Mouse (Mus musculus) midbrain, embryonic 15.5 days (tissue): Measurements from ENCODE around the gene Ssbp2. TPM values are rescaled to one million over a fixed set of nuclear protein-coding genes. Genes with fewer than 3 reads are reported as not detected.

Experiments
- ATAC-seq: fragments of 200-750 bp; cut with Nextera tagmentation; replicated peaks from 2 replicates; pipeline ENCODE4 v1.8.0; 2017; ENCODE audit warnings: moderate TSS enrichment
- H3K27ac ChIP-seq: fragments of 300-500 bp; sonication (generic); 2 replicates; pipeline ENCODE4 v1.5.1; 2015; ENCODE audit warnings: mild to moderate bottlenecking, inconsistent platforms
- H3K27me3 ChIP-seq: fragments of 300-500 bp; sonication (generic); replicated peaks from 2 replicates; pipeline ENCODE4 v1.6.1; 2015; ENCODE audit warnings: inconsistent platforms
- H3K36me3 ChIP-seq: fragments of 300-500 bp; sonication (generic); replicated peaks from 2 replicates; pipeline ENCODE4 v1.6.1; 2015; ENCODE audit warnings: inconsistent platforms
- H3K4me1 ChIP-seq: fragments of 300-500 bp; sonication (generic); 2 replicates; pipeline ENCODE4 v1.6.1; 2015; ENCODE audit warnings: inconsistent platforms
- H3K4me2 ChIP-seq: fragments of 300-500 bp; sonication (generic); 2 replicates; pipeline ENCODE4 v1.6.1; 2015; ENCODE audit warnings: inconsistent platforms, mild to moderate bottlenecking, moderate library complexity
- H3K4me3 ChIP-seq: fragments of 300-500 bp; sonication (generic); 2 replicates; pipeline ENCODE4 v1.5.1; 2015; ENCODE audit warnings: mild to moderate bottlenecking, inconsistent platforms
- H3K9ac ChIP-seq: fragments of 300-500 bp; sonication (generic); 2 replicates; pipeline ENCODE4 v1.6.1; 2015; ENCODE audit warnings: mild to moderate bottlenecking, inconsistent platforms
- H3K9me3 ChIP-seq: fragments of 300-500 bp; sonication (generic); 2 replicates; pipeline ENCODE4 v1.6.1; 2016; ENCODE audit warnings: inconsistent platforms
- WGBS: fragments of 180-500 bp; shearing (Covaris S2); methylation state at CpG from one replicate; pipeline ENCODE4 v1.1.7; 2015; ENCODE audit warnings: mixed read lengths; 5-methylcytosine and 5-hydroxymethylcytosine counted together
- polyA plus RNA-seq: library from polyadenylated mRNA; unstranded; fragments of >200 nt; fragmentation: Nextera tagmentation; extraction: Ambion mirVana; gene quantifications from 2 replicates; pipeline ENCODE4 v1.2.1, GENCODE M21; 2015

The Ssbp2 gene
- polyA plus RNA-seq, 1 experiment from 2014 or later, result 280 TPM

- no peaks in the 10 kb centered on the region for H3K36me3 ChIP-seq
- H3K4me1 ChIP-seq, result no peaks in the 10 kb centered on the region
- H3K9me3 ChIP-seq, result no peaks in the 10 kb centered on the region
- ATAC-seq, result no peak
- no peak overlapping the region for H3K9ac ChIP-seq
- H3K4me2 ChIP-seq, result no peak overlapping the region
- H3K27me3 ChIP-seq, result no peaks in the 10 kb centered on the region
- WGBS, result 76% methylated on average over 12 of the region's 12 CpGs
- no peak overlapping the region for H3K27ac ChIP-seq
- H3K4me3 ChIP-seq, result no peak overlapping the region
Measured at GRCm38 (mm10) chr13:91502642-91503373, 42.7 kb downstream of the Ssbp2 start.

GRCm38 (mm10) chr13:91508991-91509390 lies 48.9 kb downstream of the Ssbp2 start:
- no peaks in the 10 kb centered on the region for H3K27me3 ChIP-seq
- H3K9me3 ChIP-seq, result no peaks in the 10 kb centered on the region
- no peaks in the 10 kb centered on the region for H3K36me3 ChIP-seq
- H3K9ac ChIP-seq, result no peak overlapping the region
- H3K4me2 ChIP-seq, result no peak overlapping the region
- no peaks in the 10 kb centered on the region for H3K4me1 ChIP-seq
- no peak overlapping the region for H3K27ac ChIP-seq
- ATAC-seq, result no peak
- no peak overlapping the region for H3K4me3 ChIP-seq
- WGBS, result 100% methylated on average over 1 of the region's 1 CpGs

GRCm38 (mm10) chr13:91509467-91509866 lies 49.4 kb downstream of the Ssbp2 start:
- no peak overlapping the region for H3K4me3 ChIP-seq
- H3K27ac ChIP-seq, result no peak overlapping the region
- H3K36me3 ChIP-seq, result no peaks in the 10 kb centered on the region
- no peak overlapping the region for H3K9ac ChIP-seq
- H3K4me2 ChIP-seq, result no peak overlapping the region
- no peak for ATAC-seq
- 81% methylated on average over 2 of the region's 2 CpGs for WGBS
- no peaks in the 10 kb centered on the region for H3K27me3 ChIP-seq
- no peaks in the 10 kb centered on the region for H3K4me1 ChIP-seq
- no peaks in the 10 kb centered on the region for H3K9me3 ChIP-seq

GRCm38 (mm10) chr13:91514979-91515378 lies 54.9 kb downstream of the Ssbp2 start:
- no peak for ATAC-seq
- Histone ChIP-seq H3K9me3 (no peaks in the 10 kb centered on the region), H3K27ac (no peak overlapping the region), H3K4me2 (no peak overlapping the region), H3K27me3 (no peaks in the 10 kb centered on the region), H3K4me3 (no peak overlapping the region), H3K9ac (no peak overlapping the region), H3K4me1 (no peaks in the 10 kb centered on the region), H3K36me3 (no peaks in the 10 kb centered on the region)
- WGBS, result 93% methylated on average over 4 of the region's 4 CpGs

GRCm38 (mm10) chr13:91520073-91520750 lies 60.1 kb downstream of the Ssbp2 start:
- Histone ChIP-seq H3K4me3 (no peak overlapping the region), H3K4me1 (no peaks in the 10 kb centered on the region), H3K36me3 (no peaks in the 10 kb centered on the region), H3K4me2 (no peak overlapping the region), H3K27me3 (no peaks in the 10 kb centered on the region), H3K9me3 (no peaks in the 10 kb centered on the region), H3K27ac (no peak overlapping the region), H3K9ac (no peak overlapping the region)
- no peak for ATAC-seq
- WGBS, result 33% methylated on average over 4 of the region's 4 CpGs

GRCm38 (mm10) chr13:91520968-91521367 lies 60.9 kb downstream of the Ssbp2 start:
- no peaks in the 10 kb centered on the region for H3K36me3 ChIP-seq
- H3K9me3 ChIP-seq, result no peaks in the 10 kb centered on the region
- ATAC-seq, result no peak
- no peak overlapping the region for H3K9ac ChIP-seq
- H3K4me1 ChIP-seq, result no peaks in the 10 kb centered on the region
- H3K4me2 ChIP-seq, result no peak overlapping the region
- no peak overlapping the region for H3K4me3 ChIP-seq
- WGBS, result 100% methylated on average over 1 of the region's 1 CpGs
- H3K27me3 ChIP-seq, result no peaks in the 10 kb centered on the region
- H3K27ac ChIP-seq, result no peak overlapping the region

- ATAC-seq, result no peak; the same call in 1 of the 2 replicates
- WGBS, result 95% methylated on average over 12 of the region's 12 CpGs
- no peaks in the 10 kb centered on the region for H3K4me1 ChIP-seq
- no peak overlapping the region for H3K27ac ChIP-seq
- no peak overlapping the region for H3K4me2 ChIP-seq
- no peak overlapping the region for H3K4me3 ChIP-seq
- H3K9ac ChIP-seq, result no peak overlapping the region
- H3K36me3 ChIP-seq, result no peaks in the 10 kb centered on the region
- H3K27me3 ChIP-seq, result no peaks in the 10 kb centered on the region
- H3K9me3 ChIP-seq, result no peaks in the 10 kb centered on the region
Measured at GRCm38 (mm10) chr13:91526058-91526457, 66.0 kb downstream of the Ssbp2 start.

- ATAC-seq, result no peak
- 93% methylated on average over 3 of the region's 3 CpGs for WGBS
- H3K36me3 ChIP-seq, result peaks cover 11% of the 10 kb centered on the region; the same call in 1 of the 2 replicates
- no peaks in the 10 kb centered on the region for H3K4me1 ChIP-seq
- no peak overlapping the region for H3K27ac ChIP-seq
- H3K4me2 ChIP-seq, result no peak overlapping the region
- no peak overlapping the region for H3K9ac ChIP-seq
- no peaks in the 10 kb centered on the region for H3K9me3 ChIP-seq
- H3K27me3 ChIP-seq, result no peaks in the 10 kb centered on the region
- no peak overlapping the region for H3K4me3 ChIP-seq
Measured at GRCm38 (mm10) chr13:91529821-91530220, 69.7 kb downstream of the Ssbp2 start.

GRCm38 (mm10) chr13:91536711-91537110 lies 76.6 kb downstream of the Ssbp2 start:
- Histone ChIP-seq H3K4me2 (no peak overlapping the region), H3K4me3 (no peak overlapping the region), H3K36me3 (peaks cover 18% of the 10 kb centered on the region; the same call in 1 of the 2 replicates), H3K9me3 (no peaks in the 10 kb centered on the region), H3K9ac (no peak overlapping the region), H3K27me3 (no peaks in the 10 kb centered on the region), H3K27ac (no peak overlapping the region), H3K4me1 (0 out of 2 replicates have a peak, but pooled peaks cover 3% of the 10 kb centered on the region)
- ATAC-seq, result no peak
- 52% methylated on average over 3 of the region's 3 CpGs for WGBS

GRCm38 (mm10) chr13:91540145-91541068 lies 80.3 kb downstream of the Ssbp2 start:
- H3K4me2 ChIP-seq, result no peak overlapping the region
- H3K27me3 ChIP-seq, result no peaks in the 10 kb centered on the region
- H3K9ac ChIP-seq, result no peak overlapping the region
- H3K4me3 ChIP-seq, result no peak overlapping the region
- no peaks in the 10 kb centered on the region for H3K9me3 ChIP-seq
- 93% methylated on average over 2 of the region's 2 CpGs for WGBS
- no peak for ATAC-seq
- H3K36me3 ChIP-seq, result peaks cover 7% of the 10 kb centered on the region; the same call in 1 of the 2 replicates
- H3K27ac ChIP-seq, result no peak overlapping the region
- H3K4me1 ChIP-seq, result 0 out of 2 replicates have a peak, but pooled peaks cover 3% of the 10 kb centered on the region

GRCm38 (mm10) chr13:91541069-91541429 lies 81.0 kb downstream of the Ssbp2 start:
- whole genome bisulfite sequencing, result 93% methylated on average over 6 of the region's 6 CpGs
- no peak overlapping the region for H3K9ac ChIP-seq

GRCm38 (mm10) chr13:91543555-91543954 lies 83.5 kb downstream of the Ssbp2 start:
- peaks cover 7% of the 10 kb centered on the region; the same call in 1 of the 2 replicates for H3K36me3 ChIP-seq
- no peaks in the 10 kb centered on the region for H3K4me1 ChIP-seq
- H3K27me3 ChIP-seq, result no peaks in the 10 kb centered on the region
- no peak overlapping the region for H3K4me2 ChIP-seq
- WGBS, result 61% methylated on average over 5 of the region's 5 CpGs
- H3K4me3 ChIP-seq, result no peak overlapping the region
- H3K9me3 ChIP-seq, result no peaks in the 10 kb centered on the region
- ATAC-seq, result no peak
- no peak overlapping the region for H3K27ac ChIP-seq
- H3K9ac ChIP-seq, result no peak overlapping the region

More at GRCm38 (mm10) chr13:91541069-91541429, 81.0 kb downstream of the Ssbp2 start:
- Histone ChIP-seq H3K27ac (no peak overlapping the region), H3K36me3 (peaks cover 7% of the 10 kb centered on the region; the same call in 1 of the 2 replicates), H3K4me1 (0 out of 2 replicates have a peak, but pooled peaks cover 3% of the 10 kb centered on the region), H3K9me3 (no peaks in the 10 kb centered on the region), H3K4me2 (no peak overlapping the region), H3K4me3 (no peak overlapping the region), H3K27me3 (no peaks in the 10 kb centered on the region)
- no peak for ATAC-seq
